Comparison of ENCODE assay signal across 10 mouse cellular contexts in the genomic region with DNA sequence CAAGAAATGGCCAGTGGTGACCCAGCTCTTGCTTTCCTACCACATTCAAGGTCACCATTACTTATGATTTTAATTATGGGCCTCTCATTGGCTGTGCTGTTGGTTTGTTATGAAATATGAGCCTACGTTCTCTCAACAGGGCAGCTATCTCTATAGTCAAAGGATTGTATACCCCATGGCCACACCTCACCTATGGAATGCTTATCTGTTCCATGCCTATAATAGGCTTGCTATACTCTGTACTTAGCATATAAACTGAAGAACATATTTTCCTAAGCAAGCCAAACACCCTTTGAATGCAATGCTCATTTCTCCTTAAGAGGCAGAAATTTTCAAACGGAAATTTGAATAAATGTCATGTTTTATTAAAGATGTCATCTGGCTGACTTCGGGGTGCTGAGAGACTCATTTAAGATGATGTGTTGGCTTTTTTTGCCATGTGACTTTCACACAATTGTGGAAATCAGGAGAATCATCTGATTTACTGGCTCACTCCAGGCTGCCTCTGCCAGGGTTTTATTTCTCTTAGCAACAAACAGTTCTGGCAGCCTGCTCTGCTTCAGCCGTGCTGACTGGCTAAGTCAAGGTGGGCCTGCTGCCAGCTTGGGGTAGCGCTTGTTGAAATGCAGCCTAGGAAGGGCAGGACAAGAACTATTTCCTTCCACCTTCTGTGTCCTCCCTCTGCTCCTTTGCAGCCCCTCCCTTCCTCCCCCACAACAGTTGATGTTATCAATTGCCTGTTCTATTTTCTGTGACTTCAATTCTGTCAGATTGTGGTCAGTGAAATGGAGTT.
DNase-seq lines count a peak whose midpoint lies in the region; ATAC-seq lines count a peak whose summit lies in the region.
"Had no signal": no experiment of that assay in that cellular context is flagged by ENCODE, and none has a peak within 500 bp of the region (broad histone marks: within the 10 kb centered on the region; RNA-seq: fewer than 3 reads in every experiment).

No protein-coding gene starts in this region.

- H3K36me3 ChIP-seq in hindbrain, embryonic 14.5 days (replicated peaks; ENCODE audit: control insufficient read depth, insufficient read depth) = no peaks in the 10 kb centered on the region
- no peaks in the 10 kb centered on the region for H3K36me3 ChIP-seq in hindbrain, embryonic 12.5 days

- H3K27ac ChIP-seq in hindbrain, embryonic 14.5 days = no peak overlapping the region
- no peak overlapping the region for H3K27ac ChIP-seq in hindbrain, embryonic 12.5 days

- peak; percentile 78 for DNase-seq in hindbrain, embryonic 14.5 days (ENCODE audit: low spot score)
- DNase-seq in brain, adult 2 months (ENCODE audit: low read depth, low spot score) = peak; percentile 94
- DNase-seq in frontal cortex, postnatal 36 days (ENCODE audit: low spot score in 2 of 2) = peak; percentile 69 to 77
- DNase-seq in kidney, adult 9 months = peak; percentile 84
- peak; percentile 88 to 92 for DNase-seq in lung, adult 18-20 months
- DNase-seq in right cerebral cortex, postnatal 36 days (ENCODE audit: low spot score in 2 of 2) = peak; percentile 67 to 71
- no peak for DNase-seq in thymus, postnatal 25 days

- no peak overlapping the region for H3K4me3 ChIP-seq in hindbrain, embryonic 14.5 days (replicated peaks; ENCODE audit: low read length)
- no peak overlapping the region for H3K4me3 ChIP-seq in hindbrain, embryonic 12.5 days
- H3K4me3 ChIP-seq: myocyte had no signal

- H3K9me3 ChIP-seq in hindbrain, embryonic 14.5 days (ENCODE audit: control insufficient read depth, low read length) = no peaks in the 10 kb centered on the region
- H3K9me3 ChIP-seq in hindbrain, embryonic 12.5 days (replicated peaks) = no peaks in the 10 kb centered on the region

- 58% methylated on average over 5 of the region's 5 CpGs for WGBS in hindbrain, embryonic 14.5 days
- WGBS in hindbrain, embryonic 12.5 days = 72% methylated on average over 5 of the region's 5 CpGs

- no peaks in the 10 kb centered on the region for H3K27me3 ChIP-seq in hindbrain, embryonic 14.5 days (ENCODE audit: control insufficient read depth, insufficient read depth, low read length)
- no peaks in the 10 kb centered on the region for H3K27me3 ChIP-seq in hindbrain, embryonic 12.5 days
- H3K27me3 ChIP-seq: CH12.LX had no signal

- ATAC-seq in hindbrain, embryonic 14.5 days (ENCODE audit: low FRiP score) = peak; percentile 89
- no peak for ATAC-seq in hindbrain, embryonic 12.5 days (ENCODE audit: low FRiP score)

- H3K9ac ChIP-seq in hindbrain, embryonic 14.5 days = no peak overlapping the region
- H3K9ac ChIP-seq in hindbrain, embryonic 12.5 days = no peak overlapping the region

- no peak overlapping the region for H3K4me2 ChIP-seq in hindbrain, embryonic 14.5 days (replicated peaks)
- H3K4me2 ChIP-seq in hindbrain, embryonic 12.5 days (replicated peaks) = no peak overlapping the region

- no peaks in the 10 kb centered on the region for H3K4me1 ChIP-seq in hindbrain, embryonic 14.5 days (replicated peaks; ENCODE audit: control insufficient read depth, insufficient read depth, low read length)
- no peaks in the 10 kb centered on the region for H3K4me1 ChIP-seq in hindbrain, embryonic 12.5 days
